Mouse (Mus musculus) right cerebral cortex, adult 2 months (tissue): ENCODE data around the gene Hnrnpa1.
"Not testable (repeated sequence)": the region's sequence is repeated elsewhere in the genome, so short reads cannot be mapped to it uniquely, and the experiment has no call there.

Experiments used
- DNase-seq, 2 experiments: peaks; one replicate each; pipeline ENCODE4 v3.0.0; 2021 to 2022; ENCODE audit warnings: low spot score in 2 of 2

Hnrnpa1 gene

DNA sequence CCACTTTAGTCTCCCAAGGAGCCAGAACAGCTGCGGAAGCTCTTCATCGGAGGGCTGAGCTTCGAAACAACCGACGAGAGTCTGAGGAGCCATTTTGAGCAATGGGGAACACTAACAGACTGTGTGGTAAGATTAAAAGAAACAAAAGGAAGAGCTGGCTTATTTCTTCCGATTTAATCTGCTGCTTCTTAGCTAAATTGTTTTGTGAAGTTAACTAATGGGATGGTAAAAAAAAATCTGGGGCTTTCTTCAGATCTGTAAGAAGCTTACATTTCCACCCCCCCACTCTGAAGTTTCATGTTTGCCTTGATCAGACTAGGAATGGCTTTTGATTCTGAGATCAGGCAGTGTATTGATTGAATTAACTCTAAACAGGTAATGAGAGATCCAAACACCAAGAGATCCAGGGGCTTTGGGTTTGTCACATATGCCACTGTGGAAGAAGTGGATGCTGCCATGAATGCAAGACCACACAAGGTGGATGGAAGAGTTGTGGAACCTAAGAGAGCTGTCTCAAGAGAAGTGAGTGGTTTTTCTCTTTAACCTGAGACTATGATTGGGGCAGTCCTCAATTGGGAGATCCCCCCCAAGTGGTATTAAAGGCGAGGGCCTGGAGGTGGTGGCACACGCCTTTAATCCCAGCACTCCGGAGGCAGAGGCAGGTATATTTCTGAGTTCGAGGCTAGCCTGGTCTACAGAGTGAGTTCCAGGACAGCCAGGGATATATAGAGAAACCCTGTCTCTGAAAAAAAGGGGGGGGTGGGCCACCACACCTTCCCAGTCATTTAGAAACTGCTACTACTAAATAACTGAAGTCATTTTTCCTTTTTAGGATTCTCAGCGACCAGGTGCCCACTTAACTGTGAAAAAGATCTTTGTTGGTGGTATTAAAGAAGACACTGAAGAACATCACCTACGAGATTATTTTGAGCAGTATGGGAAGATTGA lies 1.1 kb downstream of the Hnrnpa1 start:
- not testable (repeated sequence) for DNase-seq

DNA sequence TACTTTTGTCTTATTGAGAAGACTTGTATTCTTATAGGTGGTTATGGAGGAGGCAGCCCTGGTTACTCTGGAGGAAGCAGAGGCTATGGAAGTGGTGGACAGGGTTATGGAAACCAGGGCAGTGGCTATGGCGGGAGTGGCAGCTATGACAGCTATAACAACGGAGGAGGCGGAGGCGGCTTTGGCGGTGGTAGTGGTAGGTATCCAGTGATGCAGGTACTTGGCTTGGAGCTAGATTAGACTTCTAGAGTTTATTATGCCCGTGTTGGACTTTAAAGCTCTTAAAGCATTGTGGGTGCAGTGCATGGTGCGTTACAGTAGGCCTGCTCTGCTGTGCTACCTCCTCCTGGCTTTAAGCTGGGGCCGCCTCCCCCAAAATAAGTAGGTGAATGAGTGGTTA lies 2.7 kb downstream of the Hnrnpa1 start:
- no peak for DNase-seq

DNA sequence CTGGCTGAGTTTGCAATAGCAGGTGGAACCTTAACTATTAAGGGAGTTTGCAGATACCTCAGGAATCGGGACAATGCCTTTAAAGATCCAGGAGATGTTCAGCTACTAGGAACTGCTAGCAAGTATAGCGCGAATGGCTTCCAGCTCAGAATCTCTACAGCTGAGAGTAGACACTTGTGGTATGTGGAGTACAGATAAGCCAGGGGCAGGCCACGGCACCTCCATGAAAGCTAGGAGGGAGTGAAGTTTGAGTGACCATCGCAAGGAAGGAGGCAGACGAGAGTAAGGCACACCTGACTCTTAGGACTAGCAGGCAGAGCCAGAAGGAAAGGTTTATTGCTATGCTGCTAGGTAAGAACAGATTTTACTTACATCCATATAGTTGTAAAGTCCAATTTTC lies 5.4 kb downstream of the Hnrnpa1 start:
- DNase-seq = no peak

DNA sequence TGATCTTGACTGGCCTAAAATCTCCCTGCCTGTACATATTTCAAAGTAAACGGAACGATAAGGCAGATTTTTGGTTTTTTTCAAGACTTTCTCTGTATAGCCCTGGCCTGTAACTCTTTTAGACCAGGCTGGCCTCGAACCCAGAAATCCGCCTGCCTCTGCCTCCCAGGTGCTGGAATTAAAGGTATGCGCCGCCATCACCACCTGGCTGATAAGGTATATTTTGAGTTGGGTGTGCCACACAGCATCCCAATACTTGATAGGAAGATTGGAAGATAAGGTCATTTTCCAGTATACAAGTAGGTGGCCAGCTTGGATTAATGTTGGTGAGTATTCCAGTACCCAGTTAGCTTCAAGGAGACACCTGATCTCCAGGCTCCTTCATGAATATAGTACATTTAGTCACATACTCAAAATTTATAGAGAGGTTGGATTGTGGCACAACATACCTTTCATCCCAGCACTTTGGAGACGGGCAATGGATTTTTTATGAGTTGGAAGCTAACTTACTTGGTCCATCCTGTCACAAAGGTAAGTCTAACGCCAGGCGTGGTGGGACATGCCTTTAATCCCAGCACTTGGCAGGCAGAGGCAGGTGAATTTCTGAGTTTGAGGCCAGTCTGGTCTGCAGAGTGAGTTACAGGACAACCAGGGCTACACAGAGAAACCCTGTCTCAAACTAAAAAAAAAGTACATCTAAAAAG lies 7.0 kb downstream of the Hnrnpa1 start:
- DNase-seq = no peak

DNA sequence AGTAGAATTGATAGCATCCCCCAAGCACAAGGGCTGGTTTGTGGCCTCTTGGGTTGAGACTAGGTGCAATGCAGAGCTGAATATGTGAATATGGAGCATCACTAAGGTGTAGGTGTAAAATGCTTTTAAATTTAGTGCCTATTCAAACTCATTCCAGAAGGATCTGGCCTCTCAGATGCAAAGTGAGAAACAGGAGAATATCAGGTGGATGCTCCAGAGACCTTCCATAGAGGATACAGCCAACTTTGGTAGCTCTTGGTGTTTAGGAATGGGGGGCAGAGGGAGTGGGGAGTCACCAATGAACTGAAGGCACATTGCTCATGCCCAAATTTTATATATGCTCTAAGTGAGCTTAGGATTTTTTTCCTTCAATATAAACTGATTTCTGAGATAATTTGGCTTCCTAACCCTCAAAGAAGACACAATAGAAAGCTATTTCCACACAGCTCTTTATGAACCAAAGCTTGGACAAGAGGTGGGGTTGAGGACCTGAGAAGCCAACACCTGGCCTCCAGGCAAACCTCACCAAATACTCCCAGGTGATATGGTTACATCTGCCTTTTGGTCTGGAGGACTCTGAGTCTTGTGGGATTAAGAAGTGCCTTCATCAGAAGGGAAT lies 7.7 kb downstream of the Hnrnpa1 start:
- no peak for DNase-seq

DNA sequence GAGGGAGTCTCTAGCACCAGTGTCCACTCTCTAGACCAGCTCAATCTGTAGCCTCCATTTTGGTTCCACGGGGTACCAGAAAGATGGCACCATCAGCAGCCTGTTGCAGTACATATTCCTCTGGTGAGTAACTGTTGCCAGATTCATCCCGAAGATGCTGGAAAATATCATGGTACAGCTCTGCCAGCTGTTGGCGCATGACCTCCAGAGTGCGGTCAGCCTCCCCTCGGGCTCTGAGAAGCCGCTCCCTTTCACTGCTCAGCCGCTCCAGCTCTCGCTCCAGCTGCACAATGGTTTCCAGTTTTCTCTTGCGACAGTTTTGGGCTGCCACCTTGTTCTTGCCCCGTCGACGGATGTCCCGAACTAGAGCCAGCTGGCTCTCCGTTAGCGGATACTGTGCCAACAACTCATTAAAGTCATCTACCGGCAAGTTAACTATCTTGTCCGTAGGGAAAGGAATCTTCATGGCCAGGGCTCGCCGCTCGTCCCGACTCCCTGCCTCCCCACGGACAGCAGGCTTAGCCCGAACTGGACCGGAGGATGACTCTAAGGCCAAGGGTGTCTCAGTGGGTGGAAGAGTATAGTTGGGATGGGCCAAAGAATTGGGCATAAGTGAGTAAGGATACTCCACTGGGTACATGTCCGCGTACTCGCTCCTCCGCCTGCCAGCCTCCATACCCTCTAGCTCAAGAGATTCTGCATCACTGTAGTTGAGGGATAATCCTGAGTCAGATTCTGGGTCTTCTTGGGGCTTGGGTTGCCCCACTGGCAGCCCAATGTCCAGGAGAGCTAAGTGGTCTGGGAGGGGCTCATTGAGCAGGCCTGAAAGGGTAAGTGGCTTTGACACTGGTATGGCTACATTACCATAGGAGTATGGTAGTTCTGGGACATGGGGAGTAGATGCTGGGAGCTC lies 8.4 kb downstream of the Hnrnpa1 start:
- peak in 1 of 2 experiments; percentile 20 for DNase-seq

DNA sequence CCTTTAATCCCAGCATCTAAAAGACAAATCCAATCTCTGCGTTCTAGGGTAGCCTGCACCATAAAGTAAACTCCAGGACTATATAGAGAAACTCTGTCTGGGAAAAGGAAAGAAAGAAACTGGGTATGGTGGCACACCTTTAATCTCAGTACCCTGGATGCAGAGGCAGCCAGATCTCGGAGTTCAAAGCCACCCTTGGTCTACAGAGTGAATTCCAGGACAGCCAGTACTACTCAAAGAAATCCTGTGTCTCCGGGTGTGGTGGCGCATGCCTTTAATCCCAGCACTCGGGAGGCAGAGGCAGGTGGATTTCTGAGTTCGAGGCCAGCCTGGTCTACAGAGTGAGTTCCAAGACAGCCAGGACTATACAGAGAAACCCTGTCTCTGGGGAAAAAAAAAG lies 9.3 kb downstream of the Hnrnpa1 start:
- not testable (repeated sequence) for DNase-seq

DNA sequence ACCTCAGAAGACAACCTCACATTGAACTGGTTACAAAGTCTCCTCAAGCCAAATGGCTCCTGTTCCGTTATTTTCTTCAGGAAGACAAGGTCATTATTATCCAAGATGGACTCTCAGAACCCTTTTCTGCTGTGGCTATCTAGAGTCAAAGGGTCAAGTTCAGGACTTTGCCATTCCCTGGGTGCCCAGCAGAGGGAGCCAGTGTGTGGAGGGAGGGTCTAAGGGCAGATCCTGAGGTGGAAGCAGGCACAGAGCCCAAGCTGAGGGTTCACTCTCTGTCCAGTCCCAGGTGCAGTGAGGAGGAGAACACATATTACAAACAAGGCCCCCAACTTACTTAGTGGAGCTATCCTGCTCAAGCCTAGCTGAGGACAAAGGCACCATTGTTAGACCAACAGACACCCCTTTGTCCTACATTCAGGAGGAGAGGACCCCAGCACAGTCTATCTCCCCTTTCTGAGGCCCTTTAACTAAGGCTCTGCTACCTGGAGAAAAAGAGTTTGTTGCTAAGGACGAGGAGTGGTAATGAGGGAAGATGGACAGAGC lies 10.0 kb downstream of the Hnrnpa1 start:
- peak in 1 of 2 experiments; percentile 56 for DNase-seq

DNA sequence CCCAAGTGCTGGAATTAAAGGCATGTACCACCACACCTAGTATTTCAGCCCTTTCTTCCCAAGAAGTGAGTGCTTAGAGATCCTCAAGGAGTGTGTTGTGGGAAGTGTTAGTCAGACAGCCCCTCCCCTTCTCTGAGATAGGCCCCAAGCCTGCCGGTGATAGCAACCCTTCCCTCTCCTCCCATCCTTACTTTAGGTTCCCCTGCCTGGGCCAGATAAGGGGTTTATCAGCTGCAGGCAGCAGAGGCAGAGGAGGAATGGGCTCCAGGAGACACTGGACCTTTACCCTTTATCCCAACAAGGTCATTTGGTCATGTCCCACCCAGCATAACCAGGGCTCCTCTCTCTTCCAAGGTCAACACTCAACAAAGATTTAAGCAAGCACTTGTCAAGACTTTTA lies 11.4 kb downstream of the Hnrnpa1 start:
- DNase-seq = no peak

DNA sequence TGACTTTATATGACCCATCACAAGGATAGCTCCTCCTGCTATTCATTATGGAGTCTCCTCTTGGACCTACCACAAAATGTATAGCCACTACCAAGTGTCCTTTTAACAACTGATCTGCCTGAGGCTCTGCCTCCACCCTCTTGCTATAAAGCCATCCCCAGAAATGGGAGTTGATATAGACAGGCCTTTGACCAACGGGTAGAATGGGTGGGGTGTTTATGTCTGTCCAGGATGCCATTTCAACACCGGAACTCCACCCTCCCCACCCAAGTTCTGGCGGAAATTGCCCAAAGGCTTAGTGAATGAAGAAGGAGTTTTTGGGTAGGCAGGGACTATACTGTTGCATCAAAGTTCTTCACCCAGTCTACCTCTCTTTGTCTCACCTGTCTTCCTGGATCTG lies 12.4 kb downstream of the Hnrnpa1 start:
- DNase-seq = no peak

DNA sequence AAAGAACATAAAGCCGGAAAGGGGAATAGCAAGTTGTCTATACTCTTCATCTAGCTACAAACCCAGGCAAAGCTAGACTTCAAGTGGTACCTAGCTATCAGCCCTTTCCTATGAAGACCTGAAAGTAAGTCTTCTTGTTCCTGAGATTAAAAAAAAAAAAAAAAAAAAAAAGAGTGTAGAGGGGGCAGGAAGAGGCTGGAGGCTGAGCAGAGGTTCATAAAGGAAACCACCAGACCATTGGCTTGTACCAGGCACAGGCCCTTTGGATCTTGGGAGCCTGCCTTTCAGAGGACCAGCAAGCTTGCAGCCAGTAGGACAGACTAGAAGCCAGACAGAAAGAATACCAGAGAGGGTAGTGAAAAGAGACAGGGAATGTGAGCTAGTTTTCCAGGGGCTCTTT lies 13.1 kb downstream of the Hnrnpa1 start:
- no peak for DNase-seq

DNA sequence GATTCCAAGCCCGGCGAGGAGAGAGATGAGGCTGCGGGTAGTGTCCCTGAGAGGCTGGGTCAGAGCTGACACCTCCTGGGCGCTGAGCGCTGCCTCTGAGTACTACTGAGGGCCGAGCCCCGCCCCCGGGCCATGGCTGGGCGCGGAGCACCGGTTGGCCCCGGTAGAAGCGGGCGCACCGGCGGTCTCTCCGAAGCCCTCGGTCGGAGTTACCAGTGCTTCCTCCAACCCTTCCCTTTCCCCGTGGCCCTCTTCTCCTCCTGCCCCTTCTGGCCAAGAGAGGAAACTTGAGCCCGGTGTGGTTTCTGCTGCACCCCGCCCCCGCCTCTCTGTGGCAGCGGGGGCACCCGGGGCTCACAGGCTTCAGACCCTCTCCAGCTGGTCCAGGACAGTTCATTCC lies 14.9 kb downstream of the Hnrnpa1 start:
- no peak for DNase-seq

DNA sequence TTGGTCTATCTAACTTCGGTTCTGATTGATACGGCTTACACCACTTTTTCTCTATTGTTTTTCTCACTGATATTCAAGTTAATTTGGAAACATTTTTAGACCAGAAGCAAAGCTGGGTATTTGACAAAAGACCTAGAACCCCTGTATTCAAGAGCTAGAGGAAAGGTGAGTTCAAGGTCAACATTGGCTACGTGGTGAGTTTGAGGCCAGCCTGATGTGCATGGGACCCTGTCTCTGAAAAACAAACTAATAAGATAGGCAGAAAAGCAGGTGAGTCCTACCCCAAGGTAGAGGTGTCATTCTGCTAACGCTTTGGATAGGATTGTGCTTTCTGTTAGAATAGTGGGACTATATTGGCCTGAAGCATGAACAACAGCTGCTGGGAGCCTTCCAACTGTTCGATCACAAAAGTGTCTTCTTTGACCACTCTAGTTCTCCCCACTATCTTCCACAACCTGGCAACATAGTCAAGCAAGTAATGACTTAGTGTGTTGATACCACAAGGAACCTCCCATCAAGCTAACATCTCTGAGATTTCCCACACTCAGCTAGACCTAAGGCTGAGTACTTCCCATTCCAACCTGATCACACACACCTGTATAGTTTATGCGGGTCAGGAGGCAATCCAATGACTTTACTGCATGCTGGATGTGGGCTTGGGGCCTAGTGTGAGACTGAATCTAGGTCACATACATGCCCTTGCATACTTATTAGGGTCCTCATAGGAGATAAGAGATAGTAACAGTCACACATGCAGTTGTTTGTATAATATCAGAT lies 16.2 kb downstream of the Hnrnpa1 start:
- no peak for DNase-seq

DNA sequence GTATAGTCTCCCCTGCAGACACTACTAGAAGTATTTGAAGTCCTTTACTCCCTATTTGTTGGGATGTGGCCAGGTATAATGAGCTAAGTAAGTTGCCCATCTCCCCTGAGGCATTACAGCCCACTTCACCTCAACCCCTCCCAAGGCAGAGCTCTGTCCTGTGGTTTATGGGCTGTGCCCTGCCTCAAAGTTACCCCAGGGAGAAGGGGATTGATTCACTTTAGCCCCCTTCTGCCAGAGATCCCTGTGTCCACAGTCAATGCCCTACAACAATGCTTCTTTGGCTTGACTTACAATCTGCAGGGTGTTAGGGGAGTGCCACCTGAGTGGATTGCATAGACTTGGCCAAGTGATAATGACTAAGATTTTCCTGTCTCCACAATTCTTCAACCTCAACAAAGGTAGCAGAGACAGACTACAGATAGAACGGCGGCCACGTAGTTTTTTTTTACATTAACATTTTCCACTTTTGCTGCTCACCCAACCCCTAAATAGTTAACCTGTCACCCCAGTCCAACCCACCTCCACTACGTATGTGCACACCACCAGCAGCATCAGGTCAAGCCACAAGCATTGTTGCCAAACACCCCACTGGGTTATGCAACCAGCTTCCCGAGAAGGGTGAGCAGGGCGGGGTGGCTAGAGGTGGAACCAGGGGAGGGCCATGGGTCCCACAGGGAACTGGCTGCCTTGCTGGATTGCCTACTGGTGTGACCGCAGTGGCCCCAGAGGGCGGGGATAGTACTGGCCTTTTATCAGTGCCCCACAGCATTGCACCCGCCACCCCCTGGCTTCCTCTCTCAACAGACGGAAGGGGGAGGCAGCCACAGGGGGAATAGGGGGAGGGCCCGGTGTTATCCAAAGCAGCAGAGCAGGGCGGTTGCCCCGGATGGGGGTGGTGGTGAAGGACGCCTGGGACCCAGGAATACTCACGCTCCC lies 17.8 kb downstream of the Hnrnpa1 start, which contains the start of gene Nfe2:
TSS of gene Nfe2 (minus strand) at position 614 of the 939 bp plus-strand sequence.
- DNase-seq = no peak

DNA sequence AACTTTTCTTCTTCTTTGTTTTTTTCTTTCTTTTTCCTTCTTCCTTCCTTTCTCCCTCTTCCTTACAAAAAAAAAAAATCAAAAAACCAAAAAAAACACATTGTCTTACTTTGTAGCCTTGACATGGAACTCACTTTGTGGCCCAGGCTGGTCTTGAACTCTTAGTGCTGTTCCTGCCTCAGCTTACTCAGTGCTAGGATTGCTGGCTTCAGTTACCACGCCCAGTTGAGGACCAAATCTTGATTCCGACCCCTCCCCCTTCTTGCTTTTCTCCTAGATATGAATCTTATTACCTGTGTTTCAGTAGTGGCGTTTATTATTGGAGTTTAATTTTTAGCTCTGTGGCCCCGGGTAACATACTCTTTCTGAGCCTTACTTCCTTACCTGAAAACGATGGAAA lies 18.9 kb downstream of the Hnrnpa1 start:
- no peak for DNase-seq

DNA sequence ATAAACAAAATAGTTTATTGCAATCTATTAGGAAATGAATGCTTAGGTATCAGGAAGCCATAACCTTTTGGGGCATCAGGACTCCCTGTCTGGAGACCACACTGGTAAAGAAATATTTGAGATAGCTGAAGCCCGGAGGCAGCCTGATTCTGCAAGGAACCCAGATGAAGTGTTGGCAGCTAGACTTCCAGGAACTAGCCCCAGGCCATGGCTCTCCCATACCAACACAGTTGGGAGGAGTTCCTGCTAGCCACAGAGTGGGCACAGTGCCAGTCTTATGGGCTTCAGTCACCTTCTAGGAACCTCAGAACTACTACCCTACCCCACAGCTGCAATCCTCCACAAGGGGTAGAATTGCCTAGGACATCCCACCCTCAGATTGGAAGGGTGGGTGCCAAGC lies 19.8 kb downstream of the Hnrnpa1 start:
- no peak for DNase-seq

DNA sequence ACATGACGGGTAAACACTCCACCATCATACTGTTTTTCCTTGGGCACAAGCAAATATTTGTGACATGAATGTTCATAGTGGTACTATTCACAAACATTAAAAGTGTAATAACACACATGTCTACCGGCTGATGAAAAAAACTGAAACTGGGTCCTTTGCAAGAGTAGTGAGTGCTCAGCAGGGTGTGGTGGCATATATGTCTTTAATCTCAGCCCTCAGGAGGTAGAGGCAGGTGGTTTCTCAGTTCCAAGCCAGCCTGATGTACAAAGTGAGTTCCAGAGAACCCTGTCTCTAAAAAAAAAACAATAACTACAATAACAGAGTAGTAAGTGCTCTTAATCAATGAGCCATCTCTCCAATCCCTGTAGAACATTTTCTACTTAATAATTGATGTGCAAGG lies 24.6 kb downstream of the Hnrnpa1 start:
- no peak for DNase-seq

DNA sequence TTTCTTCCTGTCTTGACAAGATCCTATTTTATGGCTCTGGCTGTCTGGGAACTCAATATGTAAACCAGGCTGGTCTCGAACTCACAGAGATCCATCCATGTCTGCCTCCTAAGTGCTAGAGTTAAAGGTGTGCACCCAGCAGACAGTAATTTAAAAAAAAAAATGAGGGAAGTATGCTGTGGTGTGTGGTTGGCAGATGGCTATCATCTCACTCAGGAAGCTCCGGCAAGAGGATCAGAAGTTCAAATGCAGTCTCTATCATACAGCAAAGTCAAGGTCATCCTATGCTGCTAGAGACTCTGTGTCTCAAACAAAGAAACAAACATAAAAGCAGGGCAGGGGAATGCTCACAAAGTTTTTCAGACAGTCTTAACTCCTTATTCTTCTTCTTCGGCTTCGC lies 28.7 kb downstream of the Hnrnpa1 start:
- no peak for DNase-seq
